Mouse (Mus musculus): Measurements from ENCODE around the gene Tmem213.

The Tmem213 gene

DNA sequence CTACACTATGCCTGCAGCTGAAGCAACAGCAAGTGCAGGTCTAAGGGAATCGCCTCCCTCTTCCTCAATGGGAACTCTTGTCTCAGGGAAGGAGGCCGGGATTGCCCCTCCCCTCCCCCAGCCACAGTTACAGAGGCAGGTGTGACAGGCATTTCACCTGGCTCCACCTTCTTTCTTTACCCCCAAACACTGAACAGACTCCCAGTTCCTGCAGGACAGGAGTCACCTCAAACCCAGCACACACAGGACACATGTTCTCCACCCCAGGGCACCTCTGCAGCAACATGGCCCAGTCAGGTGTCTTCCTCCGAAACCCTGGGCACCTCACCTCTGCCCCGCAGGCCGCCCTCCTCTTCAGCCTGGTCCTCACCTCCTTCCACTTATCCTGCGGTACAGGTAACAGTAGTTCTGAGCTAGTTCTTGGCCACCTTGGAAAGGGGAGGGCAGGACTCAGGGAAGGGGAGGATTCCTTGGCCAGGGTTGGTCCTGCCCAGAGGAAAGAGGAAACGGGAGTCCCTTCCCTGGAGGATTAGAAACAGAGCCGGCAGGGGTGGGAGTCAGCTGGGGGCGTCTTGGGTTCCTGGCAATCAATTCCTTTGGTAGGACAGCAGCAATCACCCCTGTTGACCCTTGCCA is at the start of gene Tmem213:
Tmem213 (plus strand) TSS at position 96 of the 636 bp plus-strand sequence.
- no peak for DNase-seq (ENCODE audit: low spot score)

DNA sequence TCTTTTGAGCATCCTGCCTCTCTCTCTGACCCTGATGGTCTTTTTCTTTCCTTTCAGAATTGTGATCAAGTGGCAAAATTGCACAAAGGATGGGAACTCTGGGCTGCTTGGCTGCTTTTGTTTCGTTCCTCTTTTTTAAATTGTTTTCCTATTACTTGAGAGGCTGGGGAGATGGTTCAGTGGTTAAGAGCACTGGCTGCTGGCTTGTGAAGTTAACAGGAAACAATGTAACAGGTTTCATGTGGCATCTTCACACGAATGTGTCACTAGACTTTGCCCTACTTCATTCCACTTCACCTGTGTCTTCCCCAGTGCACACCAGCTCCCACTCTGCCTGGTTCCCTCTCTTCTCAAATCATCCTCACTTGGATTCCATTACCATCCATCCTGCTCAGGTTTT is 44.4 kb upstream of the Tmem213 start:
- no peak for DNase-seq (ENCODE audit: low spot score)

DNA sequence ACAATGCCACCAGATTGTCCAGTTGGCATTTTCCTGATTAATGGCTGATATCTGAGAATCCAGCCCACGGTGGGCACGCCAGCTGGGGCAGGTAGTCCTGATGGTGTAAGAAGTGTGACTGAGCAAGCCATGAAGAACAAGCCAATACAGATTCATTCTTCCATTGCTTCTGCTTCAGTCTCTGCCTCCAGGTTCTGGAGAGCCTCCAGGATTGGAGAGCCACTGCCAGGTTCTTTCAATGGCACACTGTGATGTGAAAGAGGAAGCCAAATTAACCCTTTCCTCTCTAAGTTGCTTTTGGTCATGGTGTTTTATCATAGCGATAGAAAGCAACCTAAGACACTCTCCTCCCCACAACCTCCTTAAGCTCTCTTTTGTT is 43.9 kb upstream of the Tmem213 start:
- DNase-seq (ENCODE audit: low spot score): no peak

DNA sequence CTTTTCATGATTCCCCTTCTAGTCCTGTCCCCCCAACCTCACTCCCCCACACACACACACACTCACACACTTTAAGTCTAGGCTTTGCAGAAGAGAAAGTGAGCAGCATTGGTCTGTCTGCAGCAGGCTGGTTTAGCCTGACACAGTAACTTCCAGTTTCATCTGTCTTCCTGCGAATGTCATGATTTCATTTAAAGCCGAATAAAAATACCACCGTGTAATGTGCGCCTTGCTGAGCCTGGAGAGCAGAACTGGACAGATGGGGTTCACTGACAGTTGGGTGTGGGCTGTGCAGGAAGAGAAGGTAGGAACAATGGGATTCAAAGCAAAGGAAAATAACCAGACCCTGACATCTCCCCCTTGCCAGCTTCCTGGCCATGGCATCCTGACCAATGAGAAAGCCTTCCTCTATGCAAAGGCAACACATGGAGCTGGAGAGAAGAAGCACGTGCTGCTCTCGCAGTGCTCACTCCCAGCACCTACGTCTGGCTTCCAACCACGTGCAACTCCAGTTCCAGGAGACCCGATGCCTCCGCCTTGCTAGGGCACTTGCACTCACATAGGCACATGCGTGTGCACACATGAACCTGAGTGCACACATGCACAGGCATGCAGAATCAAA is 43.4 kb upstream of the Tmem213 start:
- no peak for DNase-seq (ENCODE audit: low spot score)

DNA sequence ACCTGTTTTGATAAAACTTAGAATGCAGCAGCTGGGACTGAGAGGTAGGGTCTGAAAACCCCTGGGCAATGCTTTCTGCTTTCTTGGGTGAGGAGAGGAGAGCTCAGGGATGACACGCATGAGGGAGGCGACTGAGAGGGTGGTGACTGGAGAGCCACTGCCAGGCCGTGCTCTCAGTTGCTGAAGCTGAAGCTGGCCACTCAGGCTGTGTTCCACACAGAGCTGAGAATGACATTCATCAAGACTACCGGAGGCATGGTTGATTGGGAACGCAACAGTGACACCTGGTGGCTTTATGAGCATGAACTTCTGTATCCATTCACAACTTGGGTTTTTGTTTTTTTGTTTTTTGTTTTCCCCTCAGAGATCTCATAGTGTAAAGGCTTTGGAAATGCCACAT is 42.8 kb upstream of the Tmem213 start:
- peak; percentile 26 for DNase-seq (ENCODE audit: low spot score)

DNA sequence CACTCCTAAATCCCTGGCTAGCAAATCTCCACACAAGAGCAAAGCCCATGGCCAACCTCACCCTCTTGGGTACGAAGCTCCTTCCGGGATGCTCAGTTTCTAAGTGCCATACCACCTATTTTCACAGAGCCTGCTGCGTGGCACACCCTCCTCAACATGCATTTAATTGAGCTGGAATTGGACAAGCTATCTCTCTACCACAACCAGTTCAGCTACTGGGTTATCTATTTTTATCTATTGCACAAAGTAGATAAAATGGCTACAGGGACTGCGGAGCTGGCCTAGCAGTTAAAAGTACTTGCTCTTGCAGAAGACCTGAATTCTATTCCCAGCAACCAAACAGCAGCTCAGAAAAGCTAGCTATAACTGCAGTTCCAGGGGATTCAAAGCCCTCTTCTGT is 37.8 kb upstream of the Tmem213 start:
- DNase-seq (ENCODE audit: low spot score): no peak

DNA sequence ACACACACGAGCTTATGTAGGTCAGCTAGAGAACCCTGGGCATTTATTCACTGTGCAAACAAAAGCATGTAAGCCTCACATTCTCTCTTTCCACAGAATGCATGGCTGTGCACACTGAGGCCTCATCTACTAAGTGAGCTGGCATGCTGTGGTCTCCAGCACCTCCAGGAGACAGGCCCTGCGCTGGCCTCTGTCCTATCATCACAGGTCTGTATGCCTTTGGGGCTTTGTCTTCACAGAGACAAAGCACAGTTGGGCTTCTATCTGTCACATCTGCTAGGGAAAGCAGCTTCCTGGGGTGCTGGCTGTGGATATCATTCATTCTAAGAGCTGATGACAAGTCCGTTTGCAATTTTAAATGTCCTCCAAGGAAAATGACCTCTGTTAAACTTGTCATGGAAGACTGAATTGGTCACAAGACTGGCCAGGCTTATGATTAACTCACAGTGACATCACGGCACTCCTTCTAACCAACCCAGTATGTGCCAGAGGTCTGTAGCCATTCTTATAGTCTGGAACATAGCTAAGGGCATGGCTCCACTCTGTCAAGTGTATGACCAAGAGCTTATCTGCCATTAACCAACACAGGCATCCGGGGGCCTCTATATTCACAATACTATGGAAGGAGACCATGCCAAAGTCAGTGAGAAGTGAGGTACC is 36.8 kb upstream of the Tmem213 start:
- no peak for DNase-seq (ENCODE audit: low spot score)

DNA sequence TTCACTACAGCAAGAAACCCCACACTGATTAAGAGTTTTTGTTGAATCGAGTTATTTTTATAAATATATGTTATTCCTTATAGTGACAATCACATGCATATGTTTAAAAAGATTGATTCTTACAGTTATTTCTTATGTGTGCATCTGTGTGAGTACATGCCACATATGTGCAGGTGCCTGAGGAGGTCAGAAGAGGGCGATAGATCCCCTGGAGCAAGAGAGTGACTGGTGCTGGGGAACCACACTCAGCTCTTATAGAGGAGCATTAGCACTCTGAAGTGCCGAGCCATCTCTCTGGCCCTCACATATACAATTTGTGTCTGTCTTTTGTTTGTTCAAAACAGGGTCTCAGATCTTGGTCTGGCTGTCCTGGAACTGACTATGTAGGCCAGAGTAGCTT is 35.5 kb upstream of the Tmem213 start:
- DNase-seq (ENCODE audit: low spot score): no peak

DNA sequence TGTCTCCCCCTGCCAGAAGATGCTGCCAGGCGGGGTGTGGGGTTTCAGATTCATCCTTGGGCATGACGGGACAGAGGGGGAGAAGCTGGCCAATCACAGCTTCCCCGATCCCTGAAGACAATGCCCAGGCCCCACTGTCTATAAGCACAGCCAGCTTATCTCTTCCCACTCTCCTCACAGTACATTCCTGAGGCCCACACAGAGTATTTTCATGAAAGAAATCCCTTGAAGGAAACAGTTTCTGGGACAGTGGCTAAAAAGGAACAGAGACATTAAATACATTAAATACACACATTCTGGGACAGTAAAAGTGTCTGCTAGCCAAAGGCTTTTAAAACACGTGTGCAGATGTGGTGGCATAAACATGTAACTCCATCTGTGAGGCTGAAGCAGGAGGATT is 28.7 kb upstream of the Tmem213 start:
- DNase-seq (ENCODE audit: low spot score): no peak

DNA sequence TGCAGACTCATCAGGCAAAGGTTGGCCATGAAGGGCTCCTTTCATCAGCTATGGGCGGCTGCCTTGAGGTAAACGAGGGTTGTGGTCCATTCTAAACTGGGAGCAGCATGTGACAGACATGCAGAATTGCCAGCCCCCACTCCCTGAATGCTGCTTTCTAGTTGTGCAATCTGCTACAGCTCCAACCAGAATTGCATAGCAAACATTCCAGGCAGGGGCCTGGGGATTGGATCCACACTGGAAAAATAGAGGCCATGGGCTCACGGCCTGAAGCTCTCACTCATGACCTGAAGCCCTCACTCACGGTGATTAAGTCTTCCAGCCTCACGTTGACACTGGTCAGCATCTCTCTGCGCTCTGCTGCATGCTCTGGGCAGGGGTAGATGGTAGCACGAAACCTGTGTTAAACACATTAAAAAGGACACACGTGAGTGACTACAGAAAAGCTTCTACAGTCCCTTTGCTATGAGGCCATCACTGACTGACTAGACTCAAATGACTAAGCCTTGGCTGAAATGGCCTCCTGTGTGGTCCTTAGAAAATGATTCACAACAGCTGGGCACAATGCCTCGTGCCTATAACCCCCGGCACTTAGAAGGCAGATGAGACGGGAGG is 27.2 kb upstream of the Tmem213 start:
- DNase-seq (ENCODE audit: low spot score): no peak

DNA sequence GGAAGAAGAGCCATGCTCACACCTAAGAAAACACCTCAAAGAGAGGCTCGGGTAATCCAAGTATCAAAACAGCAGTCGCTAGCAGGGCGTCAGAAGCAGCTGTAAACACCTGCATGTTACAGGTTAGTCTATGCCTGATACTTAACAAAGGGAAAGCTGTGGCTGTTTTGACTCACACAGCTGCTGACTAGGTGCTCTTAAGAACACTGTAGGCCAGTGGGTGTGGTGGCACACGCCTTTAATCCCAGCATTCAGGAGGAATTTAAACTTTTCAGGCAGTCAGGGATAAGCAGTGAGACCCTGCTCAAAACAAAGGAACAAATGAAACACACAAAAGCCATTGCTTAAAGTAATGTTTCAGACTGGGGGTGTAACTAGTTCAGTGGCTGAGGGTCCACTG is 25.9 kb upstream of the Tmem213 start:
- DNase-seq (ENCODE audit: low spot score): no peak

DNA sequence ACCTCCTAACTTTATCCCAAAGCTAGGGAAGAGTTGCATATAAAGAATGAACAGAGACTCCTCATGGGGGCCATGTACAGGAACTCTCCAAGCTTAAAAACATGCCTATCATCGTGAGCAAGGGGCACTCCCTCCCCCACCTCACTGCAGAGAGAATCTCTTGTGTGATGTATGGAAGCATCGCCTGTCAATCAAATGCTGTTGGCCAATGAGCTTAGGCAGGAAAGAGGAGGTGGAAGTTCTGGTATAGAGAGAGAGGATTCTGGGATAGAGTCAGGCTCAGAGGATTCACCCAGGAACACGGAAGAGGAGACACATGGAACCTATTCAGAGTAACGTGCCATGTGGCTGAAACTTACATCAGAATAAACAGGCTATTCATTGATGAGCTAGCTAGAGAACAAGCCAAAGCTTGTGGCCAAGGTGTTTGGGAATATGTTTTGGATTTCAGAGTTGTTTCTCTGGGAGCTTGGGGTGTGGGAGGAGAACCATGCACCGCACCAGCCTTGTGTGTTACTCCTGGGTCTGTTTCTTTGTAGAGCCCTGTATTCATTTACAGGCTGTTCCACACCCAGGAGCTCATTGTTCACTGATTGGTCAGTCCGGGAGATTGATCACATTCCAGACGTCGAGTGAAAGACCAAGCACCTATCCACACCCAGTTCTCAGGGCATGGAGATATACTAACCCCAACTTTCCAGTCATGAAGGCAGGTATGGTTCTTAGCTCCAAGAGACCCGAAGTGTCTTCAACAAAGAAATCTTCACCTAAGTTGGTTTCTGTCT is 21.6 kb upstream of the Tmem213 start:
- no peak for DNase-seq (ENCODE audit: low spot score)

DNA sequence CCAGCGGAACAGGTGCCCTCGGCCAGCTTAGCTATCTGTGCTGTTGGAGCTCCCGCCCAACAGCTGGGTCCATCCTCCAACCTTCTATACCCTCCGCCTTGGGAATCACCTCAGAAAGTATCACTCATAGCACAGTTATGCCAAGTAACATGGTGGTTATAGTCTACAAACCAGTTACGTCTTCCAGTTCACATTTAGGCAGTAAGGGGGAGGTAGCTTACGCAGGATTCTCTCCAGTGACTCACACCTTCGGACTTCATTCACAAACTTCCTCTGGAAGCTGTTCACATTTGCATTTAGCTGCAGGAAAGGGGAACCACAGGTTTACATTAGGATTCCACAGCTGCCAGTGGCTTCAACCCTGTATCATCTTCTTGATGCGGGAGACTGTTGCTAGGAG is 16.5 kb upstream of the Tmem213 start:
- DNase-seq (ENCODE audit: low spot score): no peak

DNA sequence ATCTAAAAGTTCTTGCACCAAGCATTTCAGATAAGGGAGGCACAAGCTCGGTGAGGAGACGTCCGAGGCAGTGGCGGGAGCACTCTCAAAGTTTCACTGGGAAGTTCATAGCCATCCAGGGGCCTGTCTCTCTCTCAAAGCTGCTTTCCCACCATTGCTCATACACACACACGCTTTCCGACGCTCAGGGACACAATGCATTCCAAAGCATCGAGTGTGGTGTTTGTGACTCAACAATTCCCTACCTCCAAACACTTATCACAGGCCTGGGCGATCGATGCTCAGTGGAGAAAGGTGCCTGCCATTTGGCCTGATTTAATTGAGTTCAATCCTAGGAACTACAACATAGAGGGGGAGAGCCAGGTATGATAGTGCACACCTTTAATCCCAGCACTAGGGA is 14.4 kb upstream of the Tmem213 start:
- no peak for DNase-seq (ENCODE audit: low spot score)

DNA sequence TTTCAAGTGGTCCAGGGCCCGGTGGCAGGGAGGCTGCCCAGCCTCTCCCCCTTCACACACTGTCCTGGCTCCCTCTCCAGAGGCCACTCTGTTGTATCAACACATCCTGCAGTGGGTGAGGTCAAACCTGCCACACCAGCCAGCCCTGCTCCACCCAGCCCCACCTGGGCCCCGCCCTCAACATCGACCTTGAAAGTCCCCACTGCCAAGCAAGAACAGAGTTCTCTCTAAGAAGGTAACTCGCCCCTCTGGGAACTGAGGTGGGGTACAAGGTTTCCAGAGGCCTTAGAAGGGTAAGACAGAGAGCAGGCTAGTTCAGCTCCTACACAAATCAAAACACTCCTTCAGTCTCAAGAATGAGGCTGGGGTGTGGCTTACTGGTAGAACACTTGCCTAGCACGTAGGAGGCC is 12.1 kb upstream of the Tmem213 start:
- no peak for DNase-seq (ENCODE audit: low spot score)

DNA sequence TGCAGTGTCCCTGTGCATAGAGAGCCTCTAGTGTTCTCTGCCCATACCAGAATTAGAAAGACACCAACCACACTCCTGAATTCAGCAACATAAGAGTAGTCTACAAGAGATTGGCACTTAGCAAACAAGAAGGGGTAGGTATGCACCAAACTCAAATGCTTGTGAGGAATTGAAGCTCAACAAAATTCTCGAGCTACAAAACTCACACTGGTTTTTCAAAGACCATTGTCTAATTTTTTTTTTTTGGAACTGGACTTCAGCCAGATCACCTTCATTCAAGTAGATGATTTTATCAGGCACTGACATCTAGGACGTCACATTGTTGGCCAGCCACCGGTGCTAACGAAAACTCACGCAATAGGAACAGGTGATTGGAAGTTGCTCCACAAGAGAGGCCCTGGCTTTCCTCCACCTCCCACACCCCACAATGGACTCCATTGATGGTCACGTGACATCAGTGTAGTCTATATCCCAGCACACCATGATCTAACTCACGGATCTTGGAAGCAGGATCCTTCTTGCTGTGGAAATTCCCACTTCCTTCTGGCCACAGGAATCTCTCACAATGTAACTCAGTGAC is 6.7 kb upstream of the Tmem213 start:
- no peak for DNase-seq (ENCODE audit: low spot score)

DNA sequence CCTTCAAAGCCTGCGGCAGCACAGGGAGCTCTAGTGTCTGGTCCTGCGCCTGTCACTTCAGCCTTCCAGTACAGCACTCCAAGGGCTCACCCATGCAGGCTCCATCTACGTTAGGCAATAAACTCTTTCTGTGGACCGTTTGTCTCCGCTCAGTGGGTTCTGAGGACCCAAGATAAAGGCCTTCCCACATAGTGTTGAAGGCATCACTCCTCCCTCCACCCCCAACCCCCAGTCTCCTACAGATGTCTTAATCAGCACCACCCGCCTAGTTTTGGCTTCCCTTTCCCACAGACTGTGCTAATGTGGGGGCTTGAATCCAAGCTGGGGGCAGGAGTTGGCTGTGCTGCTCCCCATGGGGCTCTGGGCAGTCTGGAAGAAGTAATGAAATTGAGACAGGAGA is 5.3 kb upstream of the Tmem213 start:
- DNase-seq (ENCODE audit: low spot score): no peak

DNA sequence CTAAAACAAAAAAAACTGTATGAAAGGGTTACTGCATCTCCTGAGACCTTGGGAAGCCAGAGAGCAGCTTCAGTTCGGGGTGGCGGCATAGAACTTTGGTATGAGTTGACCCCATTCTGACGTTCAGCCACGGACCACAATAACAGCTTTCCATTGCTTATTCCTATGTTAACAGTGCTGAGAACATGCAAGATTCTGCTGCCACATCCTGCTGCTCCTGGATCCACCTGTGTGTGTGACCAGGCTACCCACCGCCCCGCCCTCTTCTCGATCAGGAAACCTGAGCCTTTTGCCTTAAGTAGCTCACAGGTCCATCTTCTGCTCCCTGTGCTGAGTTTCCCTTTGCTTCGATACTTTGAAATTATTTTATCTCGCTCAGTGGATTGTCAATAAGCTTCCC is 3.1 kb upstream of the Tmem213 start:
- DNase-seq (ENCODE audit: low spot score): no peak

DNA sequence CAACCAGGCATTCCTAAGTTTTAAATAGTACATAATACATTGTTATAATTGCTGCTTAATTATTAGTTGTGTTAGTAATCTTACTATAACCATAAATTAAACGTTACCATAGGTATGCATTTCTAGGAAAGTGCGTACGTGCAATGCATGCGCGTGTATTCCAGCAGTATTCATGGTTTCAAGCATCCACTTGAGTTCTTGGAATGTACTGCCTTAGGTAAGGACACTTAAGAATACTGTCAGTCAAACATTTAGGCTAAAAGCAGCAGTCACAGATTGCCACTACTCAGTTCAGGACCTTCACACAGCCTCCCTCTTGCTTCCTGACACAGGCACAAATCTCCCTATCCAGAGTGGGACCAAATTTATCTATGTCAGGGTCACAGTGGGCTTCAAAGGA is 606 bp upstream of the Tmem213 start:
- no peak for DNase-seq (ENCODE audit: low spot score)

DNA sequence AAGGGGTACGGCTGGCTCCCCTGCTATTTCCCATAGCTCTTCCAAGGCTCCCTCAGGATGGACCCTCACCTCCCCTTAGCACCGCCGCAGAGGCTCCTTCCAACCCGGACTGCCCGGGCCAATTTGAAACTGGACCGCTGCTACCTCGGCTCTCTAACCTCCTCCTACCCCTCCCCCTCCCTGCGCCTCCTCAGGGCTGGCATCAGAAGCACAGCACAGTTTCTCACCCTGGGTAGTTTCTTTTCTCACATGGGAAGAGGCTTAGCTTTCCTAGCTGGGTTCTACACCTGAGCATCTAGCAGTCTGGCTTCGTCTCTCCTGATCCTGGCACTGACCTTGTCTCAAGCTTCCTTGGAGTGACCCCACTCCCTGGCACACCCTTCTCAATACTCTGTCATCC is 816 bp downstream of the Tmem213 start:
- DNase-seq (ENCODE audit: low spot score): no peak

DNA sequence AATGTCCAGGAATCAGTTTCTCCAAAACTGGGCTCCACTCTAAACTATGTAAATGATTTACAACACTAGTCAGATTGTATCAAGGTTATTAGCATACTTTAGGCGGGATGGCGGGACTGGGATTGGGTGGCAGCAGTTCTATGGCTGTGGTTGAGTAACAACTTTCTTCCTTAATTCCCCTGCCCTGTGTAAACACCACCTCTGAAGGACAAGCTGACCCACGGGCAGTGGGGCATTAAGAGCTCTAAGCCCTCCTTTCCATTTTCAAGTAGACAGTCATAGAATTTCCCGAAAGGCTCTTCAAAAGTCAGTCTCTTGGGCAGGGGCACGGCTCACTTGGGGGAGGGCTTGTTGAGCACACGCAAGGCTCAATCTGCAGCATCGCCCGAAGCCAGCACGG is 1.8 kb downstream of the Tmem213 start:
- no peak for DNase-seq (ENCODE audit: low spot score)

DNA sequence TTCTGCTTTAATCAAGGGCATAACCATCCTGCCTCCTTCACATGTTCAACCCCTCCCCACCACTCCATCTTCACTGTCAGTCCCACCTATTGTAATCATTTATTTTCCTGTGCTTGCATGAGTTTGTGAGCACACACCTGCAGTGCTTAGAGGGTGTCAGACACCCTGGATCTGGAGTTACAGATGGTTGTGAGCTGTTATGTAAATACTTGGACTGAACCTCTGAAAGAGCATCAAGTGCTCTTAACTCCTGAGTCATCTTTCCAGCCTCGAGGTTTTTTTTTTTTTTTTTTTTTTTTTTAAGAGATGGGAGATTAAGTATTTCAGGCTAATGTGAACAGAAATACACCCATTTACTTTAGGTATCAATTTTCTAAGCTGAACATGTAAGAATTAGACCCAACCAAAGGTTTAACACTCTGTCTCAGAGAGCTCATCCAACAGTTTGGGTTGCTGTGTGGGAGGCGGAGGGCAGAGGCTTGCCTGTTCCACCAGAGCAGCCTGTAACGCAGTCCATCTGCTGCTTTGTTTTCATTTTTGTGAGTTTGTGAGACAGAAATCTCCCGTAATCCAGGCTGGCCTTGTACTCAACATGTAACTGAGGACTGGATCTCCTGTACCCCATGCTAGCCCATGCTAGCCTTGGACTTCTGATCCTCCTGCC is 7.2 kb downstream of the Tmem213 start:
- no peak for DNase-seq (ENCODE audit: low spot score)
